Mouse (Mus musculus): ENCODE measurements around the gene Arsb.

- TF ChIP-seq CTCF (IDR thresholded peaks at IDR 0.05; ENCODE audit: low read depth) = no peak
- no peak for TF ChIP-seq EP300 (IDR thresholded peaks at IDR 0.05; ENCODE audit: low read depth)
Observed at GRCm38 (mm10) chr13:93902126-93902525, 130.7 kb downstream of the Arsb start.

All from liver, postnatal 0 days (tissue).